Mouse (Mus musculus): ENCODE results near the gene Cit. TPM values are rescaled to one million over a fixed set of nuclear protein-coding genes. Genes with fewer than 3 reads are reported as not detected.
A peak's percentile ranks its signal among the peaks of the same experiment; 100 is the strongest.

Cit gene
- polyA plus RNA-seq, 1 experiment from 2014 or later = 47.4 TPM

GRCm38 (mm10) chr5:115853691-115854090, 8.6 kb downstream of the Cit start:
- Histone ChIP-seq H3K36me3 (peaks cover 60% of the 10 kb centered on the region), H3K9me3 (no peaks in the 10 kb centered on the region), H3K27me3 (no peaks in the 10 kb centered on the region), H3K27ac (no peak overlapping the region), H3K4me3 (no peak overlapping the region), H3K4me2 (no peak overlapping the region), H3K4me1 (0 out of 2 replicates have a peak, but pooled peaks cover 7% of the 10 kb centered on the region), H3K9ac (no peak overlapping the region)
- no peak for ATAC-seq (ENCODE audit: borderline replicate concordance, extremely low read depth, low FRiP score, low TSS enrichment)
- WGBS = 92% methylated on average over 9 of the region's 9 CpGs

- H3K4me2 ChIP-seq = no peak overlapping the region
- no peaks in the 10 kb centered on the region for H3K9me3 ChIP-seq
- H3K36me3 ChIP-seq = peaks cover 59% of the 10 kb centered on the region
- no peak overlapping the region for H3K9ac ChIP-seq
- 0 out of 2 replicates have a peak, but pooled peaks cover 10% of the 10 kb centered on the region for H3K4me1 ChIP-seq
- no peak for ATAC-seq (ENCODE audit: borderline replicate concordance, extremely low read depth, low FRiP score, low TSS enrichment)
- H3K27me3 ChIP-seq = no peaks in the 10 kb centered on the region
- no peak overlapping the region for H3K27ac ChIP-seq
- H3K4me3 ChIP-seq = no peak overlapping the region
- WGBS = 77% methylated on average over 12 of the region's 12 CpGs
Observed at GRCm38 (mm10) chr5:115854370-115854769, 9.3 kb downstream of the Cit start.

GRCm38 (mm10) chr5:115858652-115859051, 13.6 kb downstream of the Cit start:
- Histone ChIP-seq H3K4me3 (no peak overlapping the region), H3K27ac (peak overlapping the region; percentile 56), H3K27me3 (no peaks in the 10 kb centered on the region), H3K9ac (no peak overlapping the region), H3K36me3 (peaks cover 53% of the 10 kb centered on the region), H3K9me3 (no peaks in the 10 kb centered on the region), H3K4me2 (no peak overlapping the region), H3K4me1 (0 out of 2 replicates have a peak, but pooled peaks cover 10% of the 10 kb centered on the region)
- no peak; the same call in 1 of the 2 replicates for ATAC-seq (ENCODE audit: borderline replicate concordance, extremely low read depth, low FRiP score, low TSS enrichment)
- WGBS = 52% methylated on average over 6 of the region's 6 CpGs

GRCm38 (mm10) chr5:115859461-115859860, 14.4 kb downstream of the Cit start:
- no peak overlapping the region for H3K4me3 ChIP-seq
- peak overlapping the region; percentile 56; the same call in 1 of the 2 replicates for H3K27ac ChIP-seq
- no peak overlapping the region for H3K4me2 ChIP-seq
- peaks cover 54% of the 10 kb centered on the region for H3K36me3 ChIP-seq
- no peak for ATAC-seq (ENCODE audit: borderline replicate concordance, extremely low read depth, low FRiP score, low TSS enrichment)
- H3K9me3 ChIP-seq = no peaks in the 10 kb centered on the region
- H3K9ac ChIP-seq = no peak overlapping the region
- H3K4me1 ChIP-seq = 0 out of 2 replicates have a peak, but pooled peaks cover 10% of the 10 kb centered on the region
- H3K27me3 ChIP-seq = no peaks in the 10 kb centered on the region
- 83% methylated on average over 9 of the region's 9 CpGs for WGBS

- Histone ChIP-seq H3K27ac (no peak overlapping the region), H3K4me2 (no peak overlapping the region), H3K9me3 (no peaks in the 10 kb centered on the region), H3K27me3 (no peaks in the 10 kb centered on the region), H3K4me3 (no peak overlapping the region), H3K9ac (no peak overlapping the region), H3K36me3 (peaks cover 36% of the 10 kb centered on the region; the same call in 1 of the 2 replicates), H3K4me1 (0 out of 2 replicates have a peak, but pooled peaks cover 10% of the 10 kb centered on the region)
- ATAC-seq (ENCODE audit: borderline replicate concordance, extremely low read depth, low FRiP score, low TSS enrichment) = no peak
- 68% methylated on average over 10 of the region's 10 CpGs for WGBS
Observed at GRCm38 (mm10) chr5:115861991-115862390, 16.9 kb downstream of the Cit start.

- Histone ChIP-seq H3K27ac (no peak overlapping the region), H3K9ac (no peak overlapping the region), H3K4me3 (no peak overlapping the region), H3K27me3 (no peaks in the 10 kb centered on the region), H3K4me2 (no peak overlapping the region), H3K9me3 (no peaks in the 10 kb centered on the region), H3K4me1 (0 out of 2 replicates have a peak, but pooled peaks cover 10% of the 10 kb centered on the region), H3K36me3 (peaks cover 36% of the 10 kb centered on the region; the same call in 1 of the 2 replicates)
- 85% methylated on average over 10 of the region's 10 CpGs for WGBS
- ATAC-seq (ENCODE audit: borderline replicate concordance, extremely low read depth, low FRiP score, low TSS enrichment) = no peak
Observed at GRCm38 (mm10) chr5:115862439-115862838, 17.4 kb downstream of the Cit start.

- Histone ChIP-seq H3K27me3 (no peaks in the 10 kb centered on the region), H3K27ac (peak overlapping the region; percentile 15; the same call in 1 of the 2 replicates), H3K4me2 (no peak overlapping the region), H3K4me3 (no peak overlapping the region), H3K36me3 (peaks cover 30% of the 10 kb centered on the region; the same call in 1 of the 2 replicates), H3K9ac (no peak overlapping the region), H3K4me1 (no peaks in the 10 kb centered on the region), H3K9me3 (no peaks in the 10 kb centered on the region)
- ATAC-seq (ENCODE audit: borderline replicate concordance, extremely low read depth, low FRiP score, low TSS enrichment) = no peak
- 38% methylated on average over 11 of the region's 11 CpGs for WGBS
Observed at GRCm38 (mm10) chr5:115866296-115866695, 21.2 kb downstream of the Cit start.

- H3K9me3 ChIP-seq = no peaks in the 10 kb centered on the region
- H3K4me3 ChIP-seq = no peak overlapping the region
- peaks cover 16% of the 10 kb centered on the region; the same call in 1 of the 2 replicates for H3K36me3 ChIP-seq
- 87% methylated on average over 12 of the region's 12 CpGs for WGBS
- no peak for ATAC-seq (ENCODE audit: borderline replicate concordance, extremely low read depth, low FRiP score, low TSS enrichment)
- H3K9ac ChIP-seq = no peak overlapping the region
- H3K27me3 ChIP-seq = no peaks in the 10 kb centered on the region
- H3K4me1 ChIP-seq = no peaks in the 10 kb centered on the region
- H3K27ac ChIP-seq = no peak overlapping the region
- H3K4me2 ChIP-seq = no peak overlapping the region
Observed at GRCm38 (mm10) chr5:115868540-115868939, 23.5 kb downstream of the Cit start.

GRCm38 (mm10) chr5:115869198-115869597, 24.1 kb downstream of the Cit start:
- no peaks in the 10 kb centered on the region for H3K27me3 ChIP-seq
- H3K36me3 ChIP-seq = peaks cover 13% of the 10 kb centered on the region; the same call in 1 of the 2 replicates
- no peak overlapping the region for H3K4me2 ChIP-seq
- no peak for ATAC-seq (ENCODE audit: borderline replicate concordance, extremely low read depth, low FRiP score, low TSS enrichment)
- no peak overlapping the region for H3K9ac ChIP-seq
- H3K4me1 ChIP-seq = no peaks in the 10 kb centered on the region
- H3K9me3 ChIP-seq = no peaks in the 10 kb centered on the region
- WGBS = 91% methylated on average over 15 of the region's 15 CpGs
- H3K27ac ChIP-seq = no peak overlapping the region
- no peak overlapping the region for H3K4me3 ChIP-seq

GRCm38 (mm10) chr5:115871153-115871552, 26.1 kb downstream of the Cit start:
- ATAC-seq (ENCODE audit: borderline replicate concordance, extremely low read depth, low FRiP score, low TSS enrichment) = no peak
- Histone ChIP-seq H3K4me3 (no peak overlapping the region), H3K36me3 (peaks cover 25% of the 10 kb centered on the region; the same call in 1 of the 2 replicates), H3K27me3 (no peaks in the 10 kb centered on the region), H3K4me2 (no peak overlapping the region), H3K27ac (no peak overlapping the region), H3K9ac (no peak overlapping the region), H3K9me3 (no peaks in the 10 kb centered on the region), H3K4me1 (no peaks in the 10 kb centered on the region)
- WGBS = 89% methylated on average over 10 of the region's 10 CpGs

GRCm38 (mm10) chr5:115872106-115872505, 27.0 kb downstream of the Cit start:
- Histone ChIP-seq H3K4me3 (no peak overlapping the region), H3K4me1 (no peaks in the 10 kb centered on the region), H3K36me3 (peaks cover 25% of the 10 kb centered on the region; the same call in 1 of the 2 replicates), H3K27ac (no peak overlapping the region), H3K4me2 (no peak overlapping the region), H3K27me3 (no peaks in the 10 kb centered on the region), H3K9ac (no peak overlapping the region), H3K9me3 (no peaks in the 10 kb centered on the region)
- WGBS = 85% methylated on average over 11 of the region's 11 CpGs
- ATAC-seq (ENCODE audit: borderline replicate concordance, extremely low read depth, low FRiP score, low TSS enrichment) = no peak

- H3K4me2 ChIP-seq = no peak overlapping the region
- H3K9me3 ChIP-seq = no peaks in the 10 kb centered on the region
- no peaks in the 10 kb centered on the region for H3K27me3 ChIP-seq
- no peaks in the 10 kb centered on the region for H3K4me1 ChIP-seq
- 52% methylated on average over 4 of the region's 4 CpGs for WGBS
- H3K36me3 ChIP-seq = peaks cover 25% of the 10 kb centered on the region; the same call in 1 of the 2 replicates
- H3K27ac ChIP-seq = no peak overlapping the region
- no peak overlapping the region for H3K9ac ChIP-seq
- H3K4me3 ChIP-seq = no peak overlapping the region
- ATAC-seq (ENCODE audit: borderline replicate concordance, extremely low read depth, low FRiP score, low TSS enrichment) = no peak
Observed at GRCm38 (mm10) chr5:115872956-115873355, 27.9 kb downstream of the Cit start.
